ENCODE assay signal across 23 mouse cellular contexts in the genomic region with DNA sequence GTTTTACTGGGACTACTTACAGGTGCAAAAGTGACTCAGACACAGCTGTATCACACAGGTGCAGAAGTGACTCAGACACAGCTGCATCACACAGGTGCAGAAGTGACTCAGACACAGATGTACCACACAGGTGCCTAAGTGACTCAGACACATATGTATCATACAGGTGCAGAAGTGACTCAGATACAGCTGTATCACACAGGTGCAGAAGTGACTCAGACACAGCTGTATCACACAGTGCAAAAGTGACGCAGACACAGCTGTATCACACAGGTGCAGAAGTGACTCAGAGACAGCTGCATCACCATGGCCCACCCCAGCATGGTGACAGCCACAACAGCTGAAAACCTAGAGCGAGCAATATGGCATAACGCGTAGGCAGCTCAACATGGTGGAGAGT. TPM values are rescaled to one million over a fixed set of nuclear protein-coding genes. Genes with fewer than 3 reads are reported as not detected.
"Had no signal": no experiment of that assay in that cellular context is flagged by ENCODE, and none has a peak within 500 bp of the region (broad histone marks: within the 10 kb centered on the region; RNA-seq: fewer than 3 reads in every experiment).

No protein-coding gene starts in this region.

- DNase-seq: kidney, adult 2 months; kidney, postnatal 14 days; kidney, postnatal 4 days; left cerebral cortex, postnatal 4 days; liver, postnatal 0 days; lung, embryonic 14.5 days; midbrain, embryonic 14.5 days; thymus, postnatal 25 days had no signal

- H3K4me2 ChIP-seq: intestine, embryonic 15.5 days; limb, embryonic 12.5 days; limb, embryonic 15.5 days; liver, embryonic 11.5 days; lung, embryonic 14.5 days; midbrain, embryonic 11.5 days had no signal

- H3K9me3 ChIP-seq: intestine, embryonic 15.5 days; limb, embryonic 12.5 days; limb, embryonic 15.5 days had no signal

- H3K27me3 ChIP-seq: intestine, embryonic 15.5 days; limb, embryonic 12.5 days; limb, embryonic 15.5 days had no signal

- H3K27ac ChIP-seq: intestine, embryonic 15.5 days; limb, embryonic 12.5 days; limb, embryonic 15.5 days; liver, embryonic 14.5 days; macrophage had no signal

- H3K4me1 ChIP-seq: intestine, embryonic 15.5 days; limb, embryonic 12.5 days; limb, embryonic 15.5 days had no signal

- H3K4me3 ChIP-seq: intestine, embryonic 15.5 days; limb, embryonic 12.5 days; limb, embryonic 15.5 days had no signal

- H3K36me3 ChIP-seq: intestine, embryonic 15.5 days; limb, embryonic 12.5 days; limb, embryonic 15.5 days had no signal

- H3K9ac ChIP-seq: intestine, embryonic 15.5 days; limb, embryonic 12.5 days; limb, embryonic 15.5 days; liver, embryonic 14.5 days; liver, postnatal 0 days; lung, embryonic 14.5 days had no signal

- ATAC-seq: intestine, embryonic 15.5 days; liver, postnatal 0 days; lung, postnatal 0 days had no signal

RNA-seq across cellular contexts. Expression of gene Entpd8, which starts 45.1 kb away (rescaled TPM):
- total RNA-seq: layer of hippocampus, adult 18-20 months; layer of hippocampus, postnatal 14 days; left cerebral cortex, adult 8-10 months; left cerebral cortex, postnatal 14 days; left cerebral cortex, postnatal 4 days; megakaryocyte-erythroid progenitor cell, adult 5-6 weeks had no signal
- polyA plus RNA-seq: limb, embryonic 12.5 days; limb, embryonic 15.5 days; lung, embryonic 14.5 days; macrophage; midbrain, embryonic 11.5 days; midbrain, embryonic 14.5 days; neural tube, embryonic 11.5 days had no signal

RNA-seq across cellular contexts. Expression of gene Noxa1, which starts 60.0 kb away (rescaled TPM):
- total RNA-seq: layer of hippocampus, adult 18-20 months; layer of hippocampus, postnatal 14 days; left cerebral cortex, adult 8-10 months; left cerebral cortex, postnatal 14 days; left cerebral cortex, postnatal 4 days had no signal
- polyA plus RNA-seq: kidney, adult 2 months; limb, embryonic 12.5 days; macrophage; midbrain, embryonic 11.5 days; midbrain, embryonic 14.5 days; neural tube, embryonic 14.5 days had no signal
